Mouse (Mus musculus): ENCODE results near the gene Med19.

DNA sequence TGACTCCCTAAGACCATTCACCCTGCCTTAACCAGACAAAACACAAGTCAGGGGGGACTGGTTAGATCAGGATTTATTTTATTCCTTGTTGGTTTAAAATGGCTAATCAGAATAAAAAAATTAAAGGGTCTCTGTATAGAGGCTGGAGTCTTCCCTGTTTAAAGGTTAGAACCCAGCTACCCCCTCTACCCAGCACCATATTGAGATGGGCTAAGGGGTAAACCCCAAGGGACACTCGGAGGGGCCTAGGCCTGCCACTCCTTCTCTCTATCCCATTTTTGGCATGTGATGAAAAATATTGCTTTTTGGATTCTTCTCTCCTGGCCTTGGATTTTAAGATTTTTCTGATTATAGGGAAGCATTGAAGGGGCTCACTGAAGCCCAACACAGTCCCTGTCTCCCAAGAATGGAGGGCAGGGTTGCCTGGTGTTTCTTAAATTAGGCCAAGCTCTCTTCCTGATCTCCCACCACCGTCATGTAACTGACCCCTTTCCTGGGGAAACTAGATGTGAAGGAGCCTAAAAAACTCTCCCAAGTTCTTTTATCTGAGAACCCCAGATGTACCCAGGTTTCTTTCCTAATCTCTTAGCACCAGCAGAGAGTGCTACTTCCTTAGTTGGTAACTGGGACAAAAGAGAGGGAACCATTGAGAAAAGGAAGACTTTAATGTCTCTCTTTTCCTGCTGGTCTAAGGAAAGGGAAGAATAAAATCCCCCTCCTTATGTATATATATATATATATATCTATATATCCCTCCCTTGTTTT lies 10.1 kb downstream of the Med19 start:
- no peak for TF ChIP-seq CTCF (IDR thresholded peaks at IDR 0.05; ENCODE audit: low read depth)
- TF ChIP-seq EP300 (IDR thresholded peaks at IDR 0.05; ENCODE audit: low read depth): 0 out of 2 replicates have a peak, but pooled peaks have one; percentile 29
